Mouse (Mus musculus) kidney, postnatal 10 days (tissue): ENCODE results near the gene 2010111I01Rik.

ENCODE experiments used
- DNase-seq: peaks from one replicate; pipeline ENCODE4 v3.0.0; 2021; ENCODE audit warnings: mixed read lengths

Gene 2010111I01Rik

GRCm38 (mm10) chr13:63170282-63171073 is 205.8 kb downstream of the 2010111I01Rik start:
- DNase-seq = peak; percentile 40

GRCm38 (mm10) chr13:63171347-63172096 is 206.8 kb downstream of the 2010111I01Rik start:
- peak; percentile 16 for DNase-seq

DNA sequence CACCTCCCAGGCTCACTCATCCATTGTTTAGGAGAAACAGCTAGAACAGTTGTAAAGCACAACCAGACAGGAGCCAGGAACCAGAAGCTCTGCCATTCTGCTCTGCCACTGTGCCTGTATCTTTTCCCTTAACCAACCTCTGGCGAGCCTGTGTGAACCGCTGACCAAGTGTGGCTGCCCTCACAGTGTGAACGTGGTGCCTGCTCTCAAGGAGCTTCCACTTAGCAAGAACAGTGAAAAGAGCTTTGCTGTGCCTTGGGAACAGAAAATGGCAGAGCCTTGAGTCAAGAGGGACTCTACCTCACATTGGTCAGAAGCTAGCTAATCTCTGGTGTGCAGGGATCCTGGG is 207.4 kb downstream of the 2010111I01Rik start:
- no peak for DNase-seq

GRCm38 (mm10) chr13:63174252-63175020 is 209.7 kb downstream of the 2010111I01Rik start:
- no peak for DNase-seq

DNA sequence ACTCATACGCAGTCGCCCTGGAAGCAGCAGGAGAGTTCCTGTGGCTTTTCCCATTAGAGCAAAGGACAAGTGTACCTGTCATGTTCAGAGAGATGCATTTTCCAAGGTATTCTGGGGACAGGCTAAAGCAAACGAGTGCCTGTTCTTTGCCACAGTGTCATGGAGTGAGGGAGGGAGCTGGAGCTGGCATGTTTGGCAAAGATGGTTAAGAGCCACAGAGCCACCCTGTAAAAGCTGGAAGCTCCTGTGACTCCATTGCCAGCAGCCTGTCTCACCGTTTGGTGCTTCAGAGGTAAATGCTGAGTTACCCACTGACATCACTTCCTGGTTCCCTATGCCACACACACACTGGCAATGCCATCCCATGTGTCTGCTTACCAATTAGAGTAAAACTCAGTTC is 211.4 kb downstream of the 2010111I01Rik start:
- no peak for DNase-seq

GRCm38 (mm10) chr13:63177232-63177631 is 212.5 kb downstream of the 2010111I01Rik start:
- DNase-seq = no peak

DNA sequence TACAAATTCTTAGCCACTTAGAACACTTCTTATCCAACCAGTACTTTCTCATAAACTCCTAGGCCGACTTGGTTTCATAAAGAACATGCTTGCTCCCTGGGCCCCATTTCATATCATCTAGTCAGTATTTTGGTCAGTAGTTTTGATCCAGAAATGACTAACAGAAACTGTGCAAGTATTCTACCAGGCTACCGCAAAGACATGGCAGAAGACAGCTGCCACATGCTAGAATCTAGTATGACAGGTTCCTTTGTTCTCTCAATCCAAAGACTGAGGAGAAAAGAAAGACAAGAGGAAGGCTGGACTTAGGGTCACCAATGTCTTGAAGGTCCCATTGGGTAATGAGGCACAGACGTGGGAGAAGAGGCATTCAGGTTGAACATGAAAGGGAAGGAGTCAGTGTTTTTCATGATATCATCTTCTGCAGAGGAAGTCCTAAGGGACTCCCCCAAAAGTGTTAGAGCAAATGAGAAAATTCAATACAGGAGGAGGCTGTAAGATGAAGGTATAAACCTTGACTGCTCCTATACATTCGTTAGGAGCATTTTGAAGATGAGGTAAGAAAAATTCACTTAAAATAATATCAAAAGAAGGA is 216.0 kb downstream of the 2010111I01Rik start:
- no peak for DNase-seq

- peak; percentile 26 for DNase-seq
Measured at GRCm38 (mm10) chr13:63184946-63185345, 220.3 kb downstream of the 2010111I01Rik start.

- no peak for DNase-seq
Measured at GRCm38 (mm10) chr13:63186217-63186616, 221.5 kb downstream of the 2010111I01Rik start.

DNA sequence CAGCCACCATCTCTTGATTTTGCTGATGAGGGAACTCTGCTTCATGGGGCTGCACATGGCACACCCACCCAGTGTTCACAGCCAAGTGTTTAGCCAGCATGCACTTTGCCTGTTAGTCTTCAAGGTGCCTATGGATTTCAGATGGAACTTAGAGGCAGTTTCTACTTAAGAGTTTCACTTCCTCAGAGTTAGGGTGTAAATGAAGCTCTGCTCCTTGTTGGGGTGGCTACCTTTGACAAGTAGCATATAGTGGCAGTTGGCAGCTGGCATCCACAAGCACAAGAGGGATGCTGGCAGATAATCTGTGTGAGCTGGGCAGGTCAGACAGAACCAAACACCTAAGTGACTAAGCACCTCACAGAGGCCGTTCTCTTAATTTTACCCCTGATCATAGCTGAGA is 221.9 kb downstream of the 2010111I01Rik start:
- DNase-seq = no peak

- peak; percentile 43 for DNase-seq
Measured at GRCm38 (mm10) chr13:63187145-63188143, 222.8 kb downstream of the 2010111I01Rik start.

GRCm38 (mm10) chr13:63188306-63188705 is 223.6 kb downstream of the 2010111I01Rik start:
- DNase-seq = no peak

DNA sequence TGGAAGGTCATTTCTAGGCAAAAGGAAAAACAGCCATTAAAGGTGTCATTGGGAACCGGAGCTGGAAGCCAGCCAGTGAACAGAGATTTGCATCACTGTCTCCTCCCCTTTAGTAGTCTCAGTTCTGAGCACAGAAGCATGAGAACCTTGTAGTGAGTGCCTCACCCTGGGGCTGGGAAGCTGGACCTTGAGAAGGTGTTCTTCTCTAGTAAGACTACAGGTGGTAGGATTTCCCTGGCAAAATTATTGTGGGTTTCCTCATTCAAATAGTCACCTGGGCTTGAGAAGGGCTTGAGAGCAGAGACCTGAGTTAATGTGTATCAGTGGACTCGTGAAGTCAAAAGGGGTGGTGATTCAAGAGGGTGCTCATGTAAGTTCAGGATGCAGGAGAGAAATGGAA is 224.1 kb downstream of the 2010111I01Rik start:
- peak; percentile 74 for DNase-seq

DNA sequence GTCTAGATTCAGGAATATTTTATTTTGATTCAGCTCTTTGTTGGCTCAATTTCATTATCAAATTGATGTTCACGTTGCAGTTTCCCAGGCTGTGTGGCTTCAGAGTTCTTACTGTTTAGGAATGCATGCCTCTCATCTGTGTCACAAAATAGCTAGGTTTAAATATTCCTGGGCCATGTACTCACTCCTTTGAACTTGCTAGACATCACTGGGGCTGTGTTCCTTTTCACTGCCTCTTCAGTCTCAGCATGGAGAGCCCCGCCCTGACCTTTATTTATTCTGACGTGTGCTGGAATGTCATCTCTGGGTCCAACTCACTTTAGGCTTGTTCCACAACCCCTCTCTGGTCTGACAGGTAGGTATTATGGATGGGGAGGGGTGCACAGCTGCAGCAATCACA is 228.7 kb downstream of the 2010111I01Rik start:
- DNase-seq = no peak

GRCm38 (mm10) chr13:63198038-63198437 is 233.3 kb downstream of the 2010111I01Rik start:
- no peak for DNase-seq

DNA sequence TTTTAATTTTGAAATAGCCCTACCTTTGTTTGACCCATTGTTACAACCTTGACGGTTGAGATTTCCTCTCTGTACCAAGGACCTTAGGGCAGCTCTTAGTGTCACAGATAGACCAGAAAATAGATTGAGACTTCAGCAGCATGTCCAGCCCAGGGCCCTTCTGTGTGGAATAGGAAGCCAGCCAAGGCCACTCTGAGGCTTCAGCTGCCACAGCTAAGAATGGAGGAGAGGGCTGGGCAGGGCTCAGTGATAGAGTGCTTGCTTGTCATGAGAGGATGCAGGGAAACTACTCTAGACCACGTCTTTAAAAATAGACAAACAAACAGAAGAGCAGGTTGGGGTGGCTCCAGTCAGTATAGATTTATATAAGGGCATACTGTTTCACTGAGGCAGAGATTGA is 234.9 kb downstream of the 2010111I01Rik start:
- no peak for DNase-seq

DNA sequence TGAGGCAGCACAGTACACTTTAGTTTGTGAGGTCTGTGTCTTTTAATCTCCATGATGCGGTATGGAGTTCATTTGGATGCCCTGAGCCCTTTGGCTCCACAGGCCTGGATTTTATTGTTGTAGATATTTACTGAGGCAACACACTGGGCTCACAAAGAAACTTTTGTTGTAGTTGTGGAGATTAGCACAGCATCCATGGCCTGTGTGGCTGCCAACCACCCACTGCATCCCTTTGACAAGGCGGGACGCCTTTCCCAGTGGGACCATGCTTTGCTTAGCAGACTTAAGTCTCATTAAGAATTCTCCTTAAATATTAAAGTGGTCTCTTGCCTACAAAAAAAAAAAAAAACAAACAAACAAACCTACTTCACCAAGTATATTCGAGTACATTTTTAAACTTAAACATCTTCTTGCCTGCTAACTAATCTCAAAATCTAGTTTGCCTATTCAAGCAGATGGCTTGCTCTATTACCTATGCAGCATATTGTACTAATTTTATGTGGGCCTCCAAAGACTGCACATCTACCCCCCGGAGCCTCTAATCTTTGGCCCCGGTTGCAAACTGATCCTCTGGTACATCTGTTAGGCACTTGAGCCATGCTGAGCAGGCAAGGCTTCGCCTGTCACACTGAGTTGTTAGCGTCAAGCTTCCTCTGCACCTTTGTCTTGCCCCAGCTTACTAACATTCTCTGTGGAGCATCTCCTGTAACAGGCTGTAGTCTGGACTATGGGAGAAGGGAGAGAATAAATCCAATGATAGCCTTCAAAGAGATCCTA is 239.0 kb downstream of the 2010111I01Rik start:
- no peak for DNase-seq

DNA sequence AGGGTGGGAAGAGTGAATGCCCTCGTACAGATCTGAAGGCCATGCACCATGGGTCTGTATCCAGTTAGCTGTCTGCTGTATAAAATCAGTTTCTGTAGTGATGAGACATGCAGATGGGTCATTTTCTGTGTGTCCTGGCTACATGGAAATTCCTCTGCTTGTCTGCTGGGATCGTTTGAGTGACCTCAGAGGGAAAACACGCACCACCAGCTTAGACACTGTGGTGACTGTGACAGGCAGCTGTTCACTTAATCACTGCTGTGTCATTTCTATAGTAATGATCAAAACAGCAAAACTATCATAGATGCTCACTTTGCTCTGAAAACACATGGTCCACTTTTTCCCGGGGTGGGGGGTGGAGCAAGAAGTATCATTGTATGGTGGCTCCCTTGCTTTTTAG is 241.1 kb downstream of the 2010111I01Rik start:
- no peak for DNase-seq

GRCm38 (mm10) chr13:63206396-63206795 is 241.7 kb downstream of the 2010111I01Rik start:
- DNase-seq = no peak

GRCm38 (mm10) chr13:63216537-63216936 is 251.8 kb downstream of the 2010111I01Rik start:
- no peak for DNase-seq
